Mouse (Mus musculus) heart, postnatal 36 days (tissue): ENCODE measurements around the gene Zfp92. TPM values are rescaled to one million over a fixed set of nuclear protein-coding genes. Genes with fewer than 3 reads are reported as not detected.
A peak's percentile ranks its signal among the peaks of the same experiment; 100 is the strongest.

Experiments
- DNase-seq, 2 experiments: peaks; one replicate each; pipeline ENCODE4 v3.0.0; 2021 to 2022
- intact Hi-C: fragments of 180-260 bp; cut with DNase I; formaldehyde crosslinking; loops from one replicate; pipeline ENCODE4 v1.15.1; 2025
- total RNA-seq, 2 experiments: library from RNA; stranded (reverse); gene quantifications; 2 replicates each; pipeline ENCODE4 v1.2.3; 2021

The Zfp92 gene
- total RNA-seq, 2 experiments from 2014 or later, result not detected

DNA sequence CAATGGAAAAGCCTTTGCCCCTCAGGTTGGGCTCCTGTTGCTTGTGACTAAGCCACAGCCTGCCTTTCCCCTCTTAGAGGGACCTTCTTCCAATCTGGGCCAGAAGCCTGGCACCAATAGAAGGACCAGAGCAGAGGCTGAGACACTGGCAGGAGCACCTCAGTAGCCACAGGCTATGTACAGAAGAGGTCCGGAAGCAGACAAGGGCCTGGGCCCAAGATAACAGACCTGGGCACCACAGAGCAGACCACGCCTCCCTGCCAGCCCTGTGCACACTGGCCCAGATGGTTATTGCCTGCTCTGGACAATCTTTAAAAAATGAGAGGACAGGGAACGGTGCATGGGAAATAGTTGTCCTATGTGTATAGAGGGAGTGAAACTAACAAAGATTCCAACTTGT lies 60.9 kb downstream of the Zfp92 start:
- no peak for DNase-seq
- intact Hi-C loops, result no loop called here

GRCm38 (mm10) chrX:73474340-73475165 lies 63.7 kb downstream of the Zfp92 start:
- intact Hi-C loops, result no loop called here
- DNase-seq, result no peak

DNA sequence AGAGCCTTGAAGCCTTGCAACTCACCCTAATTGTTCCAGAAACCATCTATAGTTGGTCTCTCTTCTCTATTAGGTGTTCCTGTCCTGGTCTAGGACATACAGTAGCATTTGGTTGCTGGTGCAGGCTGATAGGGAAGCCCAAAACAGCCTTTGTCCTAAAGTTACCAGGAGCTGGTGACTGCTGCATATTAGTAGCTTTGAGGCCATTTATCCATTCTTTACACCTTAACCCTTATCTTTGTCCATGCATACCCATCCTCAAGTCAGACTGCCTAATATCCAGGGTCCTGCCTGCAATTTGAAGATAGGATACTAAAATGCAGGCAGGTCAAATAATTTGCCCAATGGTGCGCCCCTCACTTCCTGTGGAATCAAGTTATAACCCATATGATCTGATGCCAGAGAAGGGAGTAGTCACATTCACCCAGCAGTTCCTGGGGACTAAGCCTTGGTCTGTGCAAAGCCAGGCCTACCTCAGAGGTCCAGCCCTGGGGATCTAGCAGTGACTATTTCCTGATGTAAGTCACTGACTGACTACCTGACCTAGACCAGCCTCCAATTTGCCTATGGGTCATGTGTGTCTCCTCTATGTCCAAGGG lies 64.9 kb downstream of the Zfp92 start:
- intact Hi-C loops, result no loop called here
- DNase-seq, result no peak

DNA sequence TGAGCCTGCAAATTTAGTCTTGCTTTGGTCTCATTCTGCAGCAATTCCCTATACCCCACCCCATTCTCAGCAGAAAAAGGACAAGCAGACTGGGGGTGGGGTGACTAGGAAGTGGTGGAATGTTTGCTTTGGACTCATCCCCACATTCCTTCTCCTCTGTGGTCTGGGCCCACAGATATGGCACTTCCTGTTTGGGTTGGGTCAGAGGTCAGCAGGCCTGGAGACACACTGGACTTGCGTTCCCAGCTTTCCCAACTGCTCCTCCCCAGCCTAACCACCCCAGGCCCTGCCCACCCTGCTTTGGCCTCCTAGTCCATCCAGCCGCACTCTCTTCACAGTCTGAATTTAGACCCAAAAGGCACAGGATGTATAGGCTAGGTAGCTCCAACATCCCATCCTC lies 65.7 kb downstream of the Zfp92 start:
- DNase-seq, result peak in 1 of 2 experiments; percentile 49
- intact Hi-C loops, result no loop called here

DNA sequence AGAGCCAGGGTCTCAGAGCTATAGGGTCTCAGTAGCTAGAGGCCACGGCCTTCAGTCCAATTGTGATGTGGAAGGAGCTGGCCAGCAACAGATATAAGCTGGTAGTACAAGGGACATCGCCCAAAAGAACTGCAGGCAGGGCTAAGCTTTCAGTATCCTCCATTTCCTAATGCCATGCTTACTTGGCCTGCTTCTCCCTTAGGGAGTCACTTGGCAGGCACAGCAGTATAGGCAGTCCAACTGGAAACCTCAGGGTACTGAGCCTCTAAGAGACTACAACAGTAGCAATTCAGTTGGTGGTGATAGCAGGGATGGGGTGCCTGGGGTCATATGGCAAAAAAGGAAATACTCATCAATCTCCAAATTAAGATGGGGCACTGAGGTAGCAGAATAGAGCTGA lies 66.6 kb downstream of the Zfp92 start:
- intact Hi-C loops, result no loop called here
- no peak for DNase-seq

Other genes with a start within 250 kb of the Zfp92 start
- not detected for gene Spin2d, start 234.1 kb upstream of the Zfp92 start, total RNA-seq
- gene Xlr3b, start 218.9 kb upstream of the Zfp92 start, total RNA-seq, result 1 to 10 TPM in 1 of 2 experiments, under 1 TPM in 1; 0.53 to 1.7 TPM
- 1 to 10 TPM in 1 of 2 experiments, under 1 TPM in 1; 0.42 to 2.5 TPM for gene Xlr4b, start 196.8 kb upstream of the Zfp92 start, total RNA-seq
- gene F8a, start 182.8 kb upstream of the Zfp92 start, total RNA-seq, result 1 to 10 TPM; 6.6 to 7.5 TPM
- not detected for gene Xlr4c, start 168.0 kb upstream of the Zfp92 start, total RNA-seq
- not detected for gene Xlr3c, start 145.7 kb upstream of the Zfp92 start, total RNA-seq
- gene Xlr5a, start 118.1 kb upstream of the Zfp92 start, total RNA-seq, result not detected
- not detected for gene Xlr5c, start 118.1 kb upstream of the Zfp92 start, total RNA-seq
- gene Gm45015, start 74.3 kb upstream of the Zfp92 start, total RNA-seq, result not detected
- gene Zfp275, start 68.5 kb upstream of the Zfp92 start, total RNA-seq, result 1 to 10 TPM; 4.4 to 6.0 TPM
- not detected for gene Gm18336, start 12.4 kb upstream of the Zfp92 start, total RNA-seq
- not detected for gene Trex2, start 24.2 kb downstream of the Zfp92 start, total RNA-seq
- gene Haus7, start 47.9 kb downstream of the Zfp92 start, total RNA-seq, result 1 to 10 TPM; 6.8 to 6.9 TPM
- 100 to 1,000 TPM; 229 to 253 TPM for gene Bgn, start 72.5 kb downstream of the Zfp92 start, total RNA-seq
- gene Atp2b3, start 92.0 kb downstream of the Zfp92 start, total RNA-seq, result under 1 TPM in 1 of 2 experiments, not detected in 1; 0.08 TPM
- not detected for gene Dusp9, start 228.3 kb downstream of the Zfp92 start, total RNA-seq
- 1 to 10 TPM; 5.1 to 7.1 TPM for gene Pnck, start 249.0 kb downstream of the Zfp92 start, total RNA-seq